Mouse (Mus musculus) heart, postnatal 10 days (tissue): ENCODE data around the gene Ereg. TPM values are rescaled to one million over a fixed set of nuclear protein-coding genes. Genes with fewer than 3 reads are reported as not detected.

ENCODE experiments used
- DNase-seq, 2 experiments: peaks; one replicate each; pipeline ENCODE4 v3.0.0; 2021
- intact Hi-C: fragments of 180-260 bp; cut with DNase I; formaldehyde crosslinking; loops from one replicate; pipeline ENCODE4 v1.15.1; 2025
- total RNA-seq, 2 experiments: library from RNA; stranded (reverse); gene quantifications; 2 replicates each; pipeline ENCODE4 v1.2.3; 2021

The Ereg gene
- under 1 TPM; 0.05 to 0.17 TPM for total RNA-seq

GRCm38 (mm10) chr5:91074450-91074950 is at the start of gene Ereg:
Gene Ereg (plus strand): TSS chr5:91074622.
- intact Hi-C loops, result no loop called here

GRCm38 (mm10) chr5:91027164-91027563 is 47.3 kb upstream of the Ereg start, which contains the start of gene Epgn:
Gene Epgn (plus strand): TSS chr5:91027464.
- intact Hi-C loops, result no loop called here
- no peak for DNase-seq

More at GRCm38 (mm10) chr5:91074450-91074950, at the start of gene Ereg:
- DNase-seq, result peak; percentile 12 to 14

DNA sequence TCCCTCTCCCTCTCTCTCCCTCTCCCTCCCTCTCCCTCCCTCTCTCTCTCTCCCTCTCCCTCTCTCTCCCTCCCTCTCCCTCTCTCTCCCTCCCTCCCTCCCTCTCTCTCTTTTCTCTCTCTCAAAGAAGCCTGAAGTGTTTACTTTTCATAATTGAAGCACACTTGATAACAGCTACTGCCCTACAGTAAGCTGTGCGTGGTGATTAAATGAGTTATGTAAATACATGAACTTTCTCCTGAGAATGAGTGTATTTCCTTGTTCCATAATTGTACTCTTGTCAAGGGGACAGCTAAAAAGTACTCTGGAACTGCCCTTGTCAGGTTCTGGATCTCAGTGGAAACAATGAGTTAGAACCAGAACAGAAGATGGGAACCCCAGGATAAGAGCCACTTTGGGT is 46.6 kb upstream of the Ereg start:
- intact Hi-C loops, result no loop called here
- no peak for DNase-seq

- intact Hi-C loops, result loop anchor here (5.0 kb wide), 1 partner anchor 78 kb away; no protein-coding TSS in a partner anchor
- peak in 1 of 2 experiments; percentile 8 for DNase-seq
These were observed 43.8 kb upstream of the Ereg start for GRCm38 (mm10) chr5:91030629-91031028.

GRCm38 (mm10) chr5:91035341-91035740 is 39.1 kb upstream of the Ereg start:
- no peak for DNase-seq
- intact Hi-C loops, result no loop called here

DNA sequence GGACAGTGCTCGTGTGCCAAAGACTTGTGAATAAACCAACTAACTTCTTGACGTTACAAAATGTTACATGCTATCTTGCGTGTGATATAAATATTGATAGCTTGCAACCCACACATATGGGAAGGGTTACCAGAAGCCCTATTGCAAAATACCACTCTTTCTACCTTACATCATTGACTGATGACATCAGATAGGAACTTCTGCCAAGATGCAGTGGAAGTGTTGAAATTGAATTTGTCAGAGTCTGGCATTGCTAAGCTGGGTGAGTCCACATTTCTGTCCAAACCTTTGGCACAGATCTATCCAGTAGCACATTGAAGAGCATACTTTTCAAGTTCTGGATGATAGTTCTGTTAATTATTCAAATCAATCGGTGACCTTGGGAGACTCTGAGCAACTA is 37.8 kb upstream of the Ereg start:
- DNase-seq, result peak; percentile 33 to 35
- intact Hi-C loops, result loop anchor here (2.0 kb wide), 1 partner anchor 272 kb away; no protein-coding TSS in a partner anchor

- intact Hi-C loops, result loop anchor here (2.0 kb wide), 1 partner anchor 271 kb away; no protein-coding TSS in a partner anchor
- DNase-seq, result no peak
These were observed 36.7 kb upstream of the Ereg start for GRCm38 (mm10) chr5:91037756-91038155.

- intact Hi-C loops, result no loop called here
- peak; percentile 13 to 35 for DNase-seq
These were observed 35.9 kb upstream of the Ereg start for GRCm38 (mm10) chr5:91038547-91038946.

DNA sequence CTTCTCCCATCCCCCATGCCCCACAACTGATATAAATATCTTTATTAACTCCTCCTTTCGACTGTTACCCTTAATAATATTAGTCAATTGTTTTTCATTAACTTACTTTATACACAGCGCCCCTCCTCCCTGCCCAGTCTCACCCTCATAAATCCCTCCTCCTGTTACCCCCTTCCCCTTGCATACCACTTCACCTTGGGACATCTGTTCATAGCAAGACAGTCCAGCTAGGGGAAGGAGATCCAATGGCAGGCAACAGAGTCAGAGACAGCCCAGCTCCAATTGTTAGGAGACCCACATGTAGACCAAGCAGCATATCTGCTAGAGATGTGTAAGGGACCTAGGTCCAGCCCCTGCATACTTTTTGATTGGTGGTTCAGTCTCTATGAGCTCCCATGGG is 35.5 kb upstream of the Ereg start:
- intact Hi-C loops, result no loop called here
- no peak for DNase-seq

- no peak for DNase-seq
- intact Hi-C loops, result no loop called here
These were observed 26.4 kb upstream of the Ereg start for GRCm38 (mm10) chr5:91047987-91048386.

DNA sequence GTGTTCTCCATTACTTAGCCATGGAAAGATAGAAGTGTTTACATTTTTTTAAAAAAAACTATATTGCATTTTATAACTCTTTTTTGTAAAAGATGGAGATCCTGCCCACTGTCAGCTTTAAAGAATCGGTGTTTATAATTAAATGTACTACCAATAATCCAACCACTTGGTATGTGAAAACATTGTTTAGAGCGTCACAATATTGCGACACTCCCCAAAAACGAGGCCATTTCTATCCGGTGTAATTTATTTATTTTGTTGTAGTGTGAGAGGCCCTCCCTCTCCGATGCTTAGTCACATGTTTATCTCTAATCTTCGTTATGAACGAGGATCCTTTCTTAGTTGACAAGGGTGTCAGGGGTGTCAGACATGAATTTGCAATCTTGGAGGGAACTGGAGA is 26.0 kb upstream of the Ereg start:
- intact Hi-C loops, result no loop called here
- no peak for DNase-seq

GRCm38 (mm10) chr5:91072340-91072739 is 2.1 kb upstream of the Ereg start:
- intact Hi-C loops, result no loop called here
- no peak for DNase-seq

DNA sequence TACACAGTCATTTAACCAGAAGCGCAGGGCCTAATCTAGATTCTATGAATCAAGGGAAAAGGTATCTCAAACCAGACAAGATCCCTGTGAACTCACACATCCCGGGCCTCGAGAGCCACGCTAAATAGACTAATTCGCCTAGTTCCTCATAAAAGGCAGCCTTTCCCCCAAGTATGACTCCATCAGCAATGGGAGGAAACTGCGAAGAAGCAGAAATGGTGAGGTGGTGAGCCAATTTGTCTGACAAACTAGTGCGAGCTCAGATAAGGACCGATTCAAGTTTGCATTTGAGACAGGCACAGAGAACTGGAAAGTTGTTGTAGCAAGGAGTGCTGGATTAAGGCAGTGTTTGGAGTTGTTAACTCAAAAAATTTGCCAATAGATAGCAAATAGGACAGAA is 796 bp upstream of the Ereg start:
- intact Hi-C loops, result no loop called here

GRCm38 (mm10) chr5:91074026-91074425 is 396 bp upstream of the Ereg start:
- DNase-seq, result peak; percentile 30 to 35
- intact Hi-C loops, result no loop called here

More for the DNA sequence above, 796 bp upstream of the Ereg start:
- peak in 1 of 2 experiments; percentile 12 for DNase-seq

DNA sequence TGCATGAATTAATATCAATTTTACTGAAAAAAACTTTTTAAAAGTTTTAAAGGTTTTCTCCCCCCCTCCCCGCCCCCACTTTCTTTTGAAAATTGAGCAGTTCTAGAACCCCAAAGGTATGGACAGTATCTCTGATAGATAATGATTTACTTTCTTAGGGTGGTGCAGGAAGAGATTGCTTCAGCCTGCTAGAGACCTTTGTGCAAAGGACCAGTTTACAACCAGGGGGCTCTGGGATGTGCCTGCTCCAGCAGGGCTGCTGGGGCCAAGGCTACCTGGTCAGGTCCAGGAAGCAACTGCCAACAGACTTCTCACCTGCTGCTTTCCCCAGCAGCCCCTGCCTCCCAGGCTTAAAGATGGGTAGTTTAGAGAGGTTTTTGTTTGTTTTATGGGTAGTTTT is 599 bp downstream of the Ereg start:
- no peak for DNase-seq
- intact Hi-C loops, result no loop called here

GRCm38 (mm10) chr5:91083016-91083415 is 8.6 kb downstream of the Ereg start:
- intact Hi-C loops, result no loop called here
- no peak for DNase-seq

GRCm38 (mm10) chr5:91085291-91085690 is 10.9 kb downstream of the Ereg start:
- no peak for DNase-seq
- intact Hi-C loops, result loop anchor here (2.0 to 5.0 kb wide), 3 partner anchors 112 to 224 kb away; no protein-coding TSS in a partner anchor

DNA sequence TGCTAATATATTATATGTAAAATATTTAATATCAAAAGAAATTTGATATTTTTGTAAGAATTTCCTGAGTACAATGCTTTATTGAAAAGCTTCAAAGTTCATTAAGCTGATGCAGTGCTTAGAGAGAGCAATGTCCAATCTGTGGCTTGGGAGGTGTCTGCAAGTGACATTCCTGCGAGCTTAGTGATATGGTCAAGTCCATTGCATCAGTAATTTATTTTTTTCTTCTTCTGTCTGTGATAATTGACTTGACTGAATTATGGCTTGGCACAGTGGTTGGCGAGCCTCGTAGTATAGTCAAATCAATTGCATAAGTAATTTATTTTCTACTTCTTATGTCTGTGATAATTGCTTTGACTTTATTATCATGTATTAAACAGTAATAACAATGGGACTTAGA is 15.9 kb downstream of the Ereg start:
- intact Hi-C loops, result no loop called here
- no peak for DNase-seq

DNA sequence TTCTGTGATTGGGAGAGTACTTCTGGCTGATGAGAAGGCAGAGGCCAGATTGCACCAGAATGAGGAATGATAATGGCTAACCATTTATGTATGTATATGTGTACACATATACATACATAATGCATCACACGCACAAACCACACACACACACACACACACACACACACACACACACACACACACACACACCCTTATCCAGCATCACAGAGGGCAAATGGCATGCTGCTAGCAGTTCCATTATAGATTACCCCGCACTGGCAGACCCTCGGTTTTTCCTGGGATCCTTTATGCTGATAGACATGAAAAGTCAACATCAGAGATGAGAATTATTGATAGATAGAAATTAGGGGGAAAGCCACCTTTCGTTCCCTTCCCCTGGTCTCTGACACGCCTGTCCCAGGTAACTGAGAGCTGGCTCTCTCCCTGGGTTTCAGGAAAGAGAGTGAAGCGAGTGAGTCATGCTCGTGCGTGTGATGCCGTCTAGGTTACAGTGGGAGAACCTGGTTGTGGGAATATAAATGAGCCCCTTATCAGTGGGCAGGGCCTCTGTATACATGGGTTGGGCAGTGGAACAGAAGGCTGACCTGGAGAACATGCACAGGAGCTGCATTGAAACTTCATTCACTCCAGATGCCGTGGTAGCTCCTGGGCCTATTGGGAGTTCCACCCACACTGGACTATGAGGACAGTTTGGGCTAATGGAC is 23.6 kb downstream of the Ereg start:
- no peak for DNase-seq
- intact Hi-C loops, result no loop called here

- no peak for DNase-seq
- intact Hi-C loops, result no loop called here
These were observed 27.3 kb downstream of the Ereg start for GRCm38 (mm10) chr5:91101742-91102141.

GRCm38 (mm10) chr5:91103943-91104665 is 29.7 kb downstream of the Ereg start:
- intact Hi-C loops, result no loop called here
- peak in 1 of 2 experiments; percentile 2 for DNase-seq

- no peak for DNase-seq
- intact Hi-C loops, result no loop called here
These were observed 31.8 kb downstream of the Ereg start for GRCm38 (mm10) chr5:91106248-91106647.
